Mouse (Mus musculus): ENCODE data around the gene Pgls. TPM values are rescaled to one million over a fixed set of nuclear protein-coding genes. Genes with fewer than 3 reads are reported as not detected.

Gene Pgls
- total RNA-seq, 4 experiments from 2014 or later = 19.3 to 22.8 (median 21.2) TPM

- DNase-seq (ENCODE audit: low spot score in 2 of 2) = no peak
Observed at GRCm38 (mm10) chr8:71637149-71638095, 45.4 kb downstream of the Pgls start.

DNA sequence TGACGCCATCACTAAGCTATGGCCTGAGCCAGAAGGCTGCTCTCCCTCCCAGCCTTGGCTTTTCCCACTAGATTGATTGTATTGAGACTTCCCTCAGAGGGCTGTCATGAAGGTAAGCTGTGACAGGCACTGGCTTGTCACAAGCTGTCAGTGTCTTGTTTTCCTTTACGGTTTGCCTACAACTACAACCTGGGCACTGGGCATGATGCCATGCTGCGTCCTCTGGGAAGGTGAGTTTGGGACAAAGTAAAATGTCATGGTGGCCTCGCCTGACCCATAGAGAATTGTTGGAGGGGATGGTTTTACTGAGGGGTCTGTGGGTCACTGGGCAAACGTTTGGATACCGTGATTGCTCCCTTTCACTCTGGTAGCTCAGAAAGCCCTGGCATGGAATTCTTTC is 46.3 kb downstream of the Pgls start:
- no peak for DNase-seq (ENCODE audit: low spot score in 2 of 2)

DNA sequence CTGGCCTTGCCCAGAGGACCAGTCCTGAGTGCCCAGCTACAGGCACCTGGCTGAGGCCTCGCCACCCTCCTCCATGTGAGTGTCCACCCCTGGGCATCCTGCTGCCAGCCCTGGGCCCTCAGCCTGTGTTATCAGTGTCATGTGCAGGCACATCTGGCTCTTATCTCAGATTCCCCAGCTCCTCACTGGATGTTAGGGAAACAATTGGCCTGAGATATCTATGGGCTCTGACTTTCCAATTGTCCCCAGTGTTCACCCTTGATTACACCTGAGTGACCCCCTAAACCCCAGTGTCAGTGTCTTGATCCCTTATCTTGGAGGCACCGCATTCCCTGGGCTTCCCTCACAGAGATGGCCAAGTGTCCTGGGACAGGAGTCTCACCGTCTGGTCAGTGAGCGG is 47.3 kb downstream of the Pgls start:
- no peak for DNase-seq (ENCODE audit: low spot score in 2 of 2)

DNA sequence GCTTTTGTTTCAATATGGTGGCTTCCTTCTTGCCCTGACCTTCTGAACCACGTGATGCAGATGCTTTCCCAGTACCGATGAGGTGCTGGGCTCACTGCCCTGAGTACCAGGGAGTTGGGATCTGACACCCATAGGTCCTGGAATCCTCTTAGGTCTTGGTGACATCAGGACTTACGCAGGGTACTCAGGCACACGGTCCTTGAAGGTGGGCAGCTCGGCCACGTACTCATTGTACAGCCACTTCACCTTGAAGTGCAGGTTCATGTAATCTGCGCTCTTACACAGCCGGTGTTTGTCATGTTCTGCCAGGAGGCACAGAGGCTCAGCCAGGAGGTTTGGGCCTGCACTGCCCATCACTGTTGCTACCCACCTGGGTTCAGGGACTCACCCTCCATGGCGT is 53.5 kb downstream of the Pgls start:
- DNase-seq (ENCODE audit: low spot score in 2 of 2) = no peak

Small RNAs within 50 kb of the gene (microRNA-seq; reads per million reads assigned to microRNA genes)
- not detected for gene Mir6769b

Other genes starting within 250 kb of the Pgls start
- gene Use1, start 225.3 kb upstream of the Pgls start, total RNA-seq (2022) = 100 to 1,000 TPM in 2 of 4 experiments, 10 to 100 TPM in 2; 90.5 to 106 (median 100) TPM
- gene Ocel1, start 220.9 kb upstream of the Pgls start, total RNA-seq (2022) = 1 to 10 TPM; 5.0 to 6.0 (median 5.8) TPM
- 10 to 100 TPM; 19.9 to 23.3 (median 20.9) TPM for gene Nr2f6, start 210.2 kb upstream of the Pgls start, total RNA-seq (2022)
- 1 to 10 TPM; 3.5 to 6.3 (median 4.5) TPM for gene Ushbp1, start 196.4 kb upstream of the Pgls start, total RNA-seq (2022)
- 10 to 100 TPM; 68.5 to 73.4 (median 70.8) TPM for gene Babam1, start 195.3 kb upstream of the Pgls start, total RNA-seq (2022)
- not detected for gene Ankle1, start 186.2 kb upstream of the Pgls start, total RNA-seq (2022)
- gene Abhd8, start 128.5 kb upstream of the Pgls start, total RNA-seq (2022) = 10 to 100 TPM; 22.3 to 28.9 (median 26.3) TPM
- 10 to 100 TPM; 63.4 to 72.1 (median 68.8) TPM for gene Mrpl34, start 127.2 kb upstream of the Pgls start, total RNA-seq (2022)
- 10 to 100 TPM; 24.5 to 31.8 (median 26.5) TPM for gene Dda1, start 123.0 kb upstream of the Pgls start, total RNA-seq (2022)
- 10 to 100 TPM; 15.4 to 16.5 (median 15.9) TPM for gene Ano8, start 106.2 kb upstream of the Pgls start, total RNA-seq (2022)
- gene Gtpbp3, start 104.1 kb upstream of the Pgls start, total RNA-seq (2022) = 10 to 100 TPM in 3 of 4 experiments, 1 to 10 TPM in 1; 9.5 to 11.2 (median 10.5) TPM
- gene Plvap, start 80.4 kb upstream of the Pgls start, total RNA-seq (2022) = 1 to 10 TPM; 6.6 to 9.5 (median 8.2) TPM
- not detected for gene Ccdc194, start 66.5 kb upstream of the Pgls start, total RNA-seq (2022)
- 1 to 10 TPM; 4.7 to 9.2 (median 7.6) TPM for gene Bst2, start 54.7 kb upstream of the Pgls start, total RNA-seq (2022)
- gene Mvb12a, start 49.3 kb upstream of the Pgls start, total RNA-seq (2022) = 10 to 100 TPM; 17.7 to 28.7 (median 23.4) TPM
- gene Tmem221, start 33.3 kb upstream of the Pgls start, total RNA-seq (2022) = not detected
- under 1 TPM in 2 of 4 experiments, not detected in 2; 0.09 to 0.13 TPM for gene Nxnl1, start 25.6 kb upstream of the Pgls start, total RNA-seq (2022)
- 10 to 100 TPM; 70.7 to 88.1 (median 80.5) TPM for gene Slc27a1, start 23.3 kb upstream of the Pgls start, total RNA-seq (2022)
- under 1 TPM; 0.27 to 0.63 (median 0.40) TPM for gene Fam129c, start 5.5 kb downstream of the Pgls start, total RNA-seq (2022)
- 10 to 100 TPM; 36.6 to 45.2 (median 38.1) TPM for gene Colgalt1, start 18.8 kb downstream of the Pgls start, total RNA-seq (2022)
- under 1 TPM in 3 of 4 experiments, not detected in 1; 0.10 to 0.21 (median 0.20) TPM for gene Unc13a, start 79.6 kb downstream of the Pgls start, total RNA-seq (2022)
- gene Jak3, start 84.1 kb downstream of the Pgls start, total RNA-seq (2022) = 1 to 10 TPM; 1.4 to 2.0 (median 1.6) TPM
- under 1 TPM in 1 of 4 experiments, not detected in 3; 0.54 TPM for gene Insl3, start 97.0 kb downstream of the Pgls start, total RNA-seq (2022)
- 1 to 10 TPM; 1.3 to 1.8 (median 1.5) TPM for gene B3gnt3, start 109.6 kb downstream of the Pgls start, total RNA-seq (2022)
- under 1 TPM in 2 of 4 experiments, not detected in 2; 0.08 to 0.65 TPM for gene Fcho1, start 133.5 kb downstream of the Pgls start, total RNA-seq (2022)

Data from gastrocnemius, adult 8-10 months (tissue).